Mouse (Mus musculus): ENCODE measurements around the gene Keap1. TPM values are rescaled to one million over a fixed set of nuclear protein-coding genes. Genes with fewer than 3 reads are reported as not detected.
"Not testable (repeated sequence)": the region's sequence is repeated elsewhere in the genome, so short reads cannot be mapped to it uniquely, and the experiment has no call there.

The Keap1 gene
- polyA plus RNA-seq, 1 experiment from 2014 or later: 79.7 TPM

DNA sequence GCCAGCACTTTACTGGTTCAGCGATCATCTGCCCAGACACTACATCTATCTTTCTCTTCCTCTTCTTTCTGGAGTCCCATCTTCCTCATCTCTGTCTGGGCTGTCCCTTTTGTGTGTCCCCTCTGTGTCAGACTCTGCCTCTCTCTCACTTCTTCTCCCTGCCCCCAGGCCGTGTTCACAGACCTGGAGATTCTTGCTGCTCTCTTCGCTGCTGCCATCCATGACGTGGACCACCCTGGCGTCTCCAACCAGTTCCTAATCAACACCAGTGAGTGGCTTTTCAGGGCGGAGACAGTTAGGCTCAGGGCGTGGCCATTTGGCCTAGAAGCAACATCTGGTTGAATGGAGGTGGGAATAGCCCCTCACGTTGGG lies 35.0 kb downstream of the Keap1 start:
- Histone ChIP-seq H3K9me3 (no peaks in the 10 kb centered on the region), H3K4me3 (0 out of 2 replicates have a peak overlapping the region, but pooled peaks have one; percentile 48), H3K4me1 (peaks cover 13% of the 10 kb centered on the region; the same call in 1 of the 2 replicates), H3K9ac (no peak overlapping the region), H3K27me3 (no peaks in the 10 kb centered on the region), H3K36me3 (no peaks in the 10 kb centered on the region), H3K4me2 (replicated peaks) (peak overlapping the region; percentile 61), H3K27ac (no peak overlapping the region)
- WGBS: 21% methylated on average over 8 of the region's 8 CpGs
- no peak for ATAC-seq (ENCODE audit: low FRiP score, low read depth)

- Histone ChIP-seq H3K36me3 (no peaks in the 10 kb centered on the region), H3K9me3 (no peaks in the 10 kb centered on the region), H3K27me3 (no peaks in the 10 kb centered on the region), H3K27ac (no peak overlapping the region), H3K9ac (no peak overlapping the region), H3K4me1 (peaks cover 24% of the 10 kb centered on the region), H3K4me2 (replicated peaks) (no peak overlapping the region), H3K4me3 (no peak overlapping the region)
- no peak for ATAC-seq (ENCODE audit: low FRiP score, low read depth)
- 84% methylated on average over 3 of the region's 3 CpGs for WGBS
Measured at GRCm38 (mm10) chr9:21198960-21199359, 40.2 kb downstream of the Keap1 start.

- 24% methylated on average over 4 of the region's 4 CpGs for WGBS
- ATAC-seq (ENCODE audit: low FRiP score, low read depth): peak; percentile 52; the same call in 1 of the 2 replicates
- H3K4me3 ChIP-seq: peak overlapping the region; percentile 43; the same call in 1 of the 2 replicates
Measured at GRCm38 (mm10) chr9:21197981-21198380, 41.2 kb downstream of the Keap1 start.

GRCm38 (mm10) chr9:21196521-21197433 lies 42.4 kb downstream of the Keap1 start:
- Histone ChIP-seq H3K9ac (peak overlapping the region; percentile 67), H3K36me3 (no peaks in the 10 kb centered on the region), H3K4me3 (peak overlapping the region; percentile 43), H3K9me3 (no peaks in the 10 kb centered on the region), H3K27ac (no peak overlapping the region), H3K4me1 (peaks cover 24% of the 10 kb centered on the region), H3K27me3 (no peaks in the 10 kb centered on the region), H3K4me2 (replicated peaks) (peak overlapping the region; percentile 66)
- WGBS: 31% methylated on average over 19 of the region's 19 CpGs
- peak; percentile 73 for ATAC-seq (ENCODE audit: low FRiP score, low read depth)

More at GRCm38 (mm10) chr9:21197981-21198380, 41.2 kb downstream of the Keap1 start:
- H3K9me3 ChIP-seq: no peaks in the 10 kb centered on the region
- H3K27me3 ChIP-seq: no peaks in the 10 kb centered on the region
- peaks cover 24% of the 10 kb centered on the region for H3K4me1 ChIP-seq
- no peak overlapping the region for H3K9ac ChIP-seq
- peak overlapping the region; percentile 66 for H3K4me2 ChIP-seq (replicated peaks)
- no peaks in the 10 kb centered on the region for H3K36me3 ChIP-seq
- no peak overlapping the region for H3K27ac ChIP-seq

DNA sequence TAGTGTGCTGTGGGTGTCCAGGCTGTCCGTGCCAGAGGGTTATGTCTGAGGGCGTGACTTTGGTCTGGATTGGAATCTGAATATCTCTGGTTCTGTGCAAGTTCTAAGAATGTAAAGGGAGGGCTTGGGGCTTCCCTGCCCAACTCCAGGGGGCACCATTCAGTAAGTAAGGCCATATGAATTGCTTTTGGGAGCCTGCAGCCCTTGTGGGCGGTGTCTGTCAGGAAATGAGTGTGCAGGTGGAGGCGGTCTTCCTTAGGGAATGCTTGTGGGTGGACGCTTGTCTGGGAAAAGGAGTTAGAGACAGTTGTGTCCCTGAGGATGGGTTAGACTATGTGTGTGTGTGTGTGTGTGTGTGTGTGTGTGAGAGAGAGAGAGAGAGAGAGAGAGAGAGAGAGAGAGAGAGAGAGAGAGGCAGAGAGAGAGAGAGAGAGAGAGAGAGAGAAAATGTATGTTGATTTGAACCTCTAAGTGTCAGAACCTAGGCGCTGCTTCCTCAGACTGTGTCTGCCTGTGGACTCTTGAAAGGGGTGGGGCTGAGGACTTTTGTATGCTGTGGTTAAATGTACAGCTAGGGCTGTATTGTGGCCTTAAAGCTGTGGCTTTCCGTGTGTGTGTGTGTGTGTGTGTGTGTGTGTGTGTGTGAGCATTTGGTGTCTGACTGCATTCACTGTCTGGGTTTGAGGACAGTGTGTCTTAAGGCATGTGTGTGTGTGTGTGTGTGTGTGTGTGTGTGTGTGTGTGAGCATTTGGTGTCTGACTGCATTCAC lies 43.2 kb downstream of the Keap1 start:
- H3K27me3 ChIP-seq; H3K36me3 ChIP-seq; H3K27ac ChIP-seq; H3K4me3 ChIP-seq; ATAC-seq (ENCODE audit: low FRiP score, low read depth); H3K9me3 ChIP-seq; H3K9ac ChIP-seq: not testable (repeated sequence)
- Histone ChIP-seq H3K4me1 (peaks cover 24% of the 10 kb centered on the region), H3K4me2 (replicated peaks) (peak overlapping the region; percentile 66)
- WGBS: 60% methylated on average over 7 of the region's 7 CpGs

- WGBS: 85% methylated on average over 4 of the region's 4 CpGs
Measured at GRCm38 (mm10) chr9:21194787-21195493, 44.2 kb downstream of the Keap1 start.

DNA sequence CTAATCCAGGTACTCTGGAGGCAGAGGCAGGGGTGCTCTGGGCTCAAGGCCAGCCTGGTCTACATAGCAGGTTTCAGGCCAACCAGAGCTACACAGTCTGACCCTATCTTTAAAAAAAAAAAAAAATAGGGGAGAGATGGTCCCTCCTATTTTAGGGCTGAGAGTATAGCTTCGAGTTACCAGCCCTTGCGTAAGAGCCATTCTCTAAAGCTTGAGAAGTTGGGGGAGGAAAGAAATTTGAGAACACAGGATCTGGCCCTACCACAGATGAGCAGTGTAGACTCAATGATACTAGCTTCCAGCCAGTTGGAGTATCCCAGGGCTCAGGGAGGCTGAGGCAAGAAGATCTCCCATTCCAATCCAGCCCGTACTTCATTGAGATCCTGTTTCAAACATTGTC lies 45.4 kb downstream of the Keap1 start:
- no peak for ATAC-seq (ENCODE audit: low FRiP score, low read depth)

More at GRCm38 (mm10) chr9:21194787-21195493, 44.2 kb downstream of the Keap1 start:
- no peak overlapping the region for H3K9ac ChIP-seq
- H3K27me3 ChIP-seq: no peaks in the 10 kb centered on the region
- ATAC-seq (ENCODE audit: low FRiP score, low read depth): no peak
- H3K4me3 ChIP-seq: no peak overlapping the region
- H3K9me3 ChIP-seq: no peaks in the 10 kb centered on the region
- H3K4me2 ChIP-seq (replicated peaks): no peak overlapping the region
- no peaks in the 10 kb centered on the region for H3K36me3 ChIP-seq
- peaks cover 24% of the 10 kb centered on the region for H3K4me1 ChIP-seq
- H3K27ac ChIP-seq: no peak overlapping the region

DNA sequence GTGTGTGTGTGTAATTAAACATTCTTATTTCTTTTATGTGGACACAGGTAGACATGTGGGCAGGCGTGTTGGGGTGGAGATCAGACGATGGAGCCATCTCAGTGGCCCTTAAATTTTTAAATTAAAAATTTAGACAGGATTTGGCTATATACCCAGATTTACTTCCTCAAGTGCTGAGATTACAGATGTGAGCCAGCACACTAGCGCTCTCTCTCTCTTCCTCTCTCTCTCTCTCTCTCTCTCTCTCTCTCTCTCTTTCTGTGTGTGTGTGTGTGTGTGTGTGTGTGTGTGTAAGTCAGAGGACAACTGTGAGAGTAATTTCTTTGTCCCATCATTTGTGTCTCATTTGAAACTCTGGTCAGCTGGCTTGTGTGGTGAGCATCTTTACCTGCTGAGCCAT lies 48.5 kb downstream of the Keap1 start:
- H3K4me2 ChIP-seq (replicated peaks): no peak overlapping the region
- H3K4me3 ChIP-seq: no peak overlapping the region
- H3K27ac ChIP-seq: no peak overlapping the region
- H3K9ac ChIP-seq: no peak overlapping the region
- H3K27me3 ChIP-seq: peaks cover 10% of the 10 kb centered on the region
- no peaks in the 10 kb centered on the region for H3K36me3 ChIP-seq
- 73% methylated on average over 3 of the region's 3 CpGs for WGBS
- H3K9me3 ChIP-seq: no peaks in the 10 kb centered on the region
- no peak for ATAC-seq (ENCODE audit: low FRiP score, low read depth)
- H3K4me1 ChIP-seq: peaks cover 3% of the 10 kb centered on the region; the same call in 1 of the 2 replicates

More for the DNA sequence above, 45.4 kb downstream of the Keap1 start:
- H3K4me1 ChIP-seq: peaks cover 24% of the 10 kb centered on the region
- no peak overlapping the region for H3K4me2 ChIP-seq (replicated peaks)
- no peak overlapping the region for H3K27ac ChIP-seq
- H3K9me3 ChIP-seq: no peaks in the 10 kb centered on the region
- no peaks in the 10 kb centered on the region for H3K36me3 ChIP-seq
- no peaks in the 10 kb centered on the region for H3K27me3 ChIP-seq
- H3K9ac ChIP-seq: no peak overlapping the region
- 83% methylated on average over 3 of the region's 3 CpGs for WGBS
- H3K4me3 ChIP-seq: no peak overlapping the region

DNA sequence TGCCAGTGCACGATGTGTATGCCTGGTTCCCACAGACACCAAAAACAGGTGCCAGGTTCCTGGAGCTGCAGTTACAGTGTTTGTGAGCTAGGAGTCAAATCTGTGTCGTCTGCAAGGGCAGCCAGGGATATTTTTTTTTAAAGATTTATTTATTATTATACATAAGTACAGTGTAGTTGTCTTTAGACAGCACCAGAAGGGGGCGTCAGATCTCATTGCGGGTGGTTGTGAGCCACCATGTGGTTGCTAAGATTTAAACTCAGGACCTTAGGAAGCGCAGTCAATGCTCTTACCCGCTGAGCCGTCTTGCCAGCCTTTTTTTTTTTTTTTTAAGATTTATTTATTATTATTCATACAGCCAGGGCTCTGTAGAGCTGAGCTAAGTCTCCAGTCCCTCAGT lies 49.3 kb downstream of the Keap1 start:
- WGBS: 51% methylated on average over 7 of the region's 7 CpGs
- ATAC-seq (ENCODE audit: low FRiP score, low read depth): no peak
- H3K27ac ChIP-seq: no peak overlapping the region
- no peak overlapping the region for H3K4me3 ChIP-seq
- no peak overlapping the region for H3K9ac ChIP-seq
- peaks cover 16% of the 10 kb centered on the region for H3K27me3 ChIP-seq
- H3K4me1 ChIP-seq: peaks cover 1% of the 10 kb centered on the region
- H3K9me3 ChIP-seq: no peaks in the 10 kb centered on the region
- no peak overlapping the region for H3K4me2 ChIP-seq (replicated peaks)
- H3K36me3 ChIP-seq: no peaks in the 10 kb centered on the region

DNA sequence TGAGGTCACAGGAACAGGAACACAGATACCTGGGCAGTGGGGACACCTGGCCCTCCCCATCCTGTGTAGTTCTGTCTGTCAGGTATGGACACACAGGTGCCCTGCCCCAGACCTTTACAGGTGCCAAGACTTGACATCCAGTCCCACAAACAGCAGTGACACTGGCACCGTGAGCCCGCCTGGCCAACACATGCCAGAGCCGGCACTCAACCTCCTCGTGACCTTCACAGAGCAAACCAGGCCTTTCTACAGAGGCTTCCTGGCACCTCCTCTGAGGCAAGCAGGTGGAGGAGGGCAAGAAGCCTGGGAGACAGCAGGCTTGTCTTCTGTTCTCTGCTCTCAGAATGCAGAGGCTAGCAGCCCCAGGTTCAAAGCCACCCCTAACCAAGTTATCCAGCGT lies 53.7 kb downstream of the Keap1 start:
- H3K36me3 ChIP-seq: no peaks in the 10 kb centered on the region
- peaks cover 44% of the 10 kb centered on the region for H3K27me3 ChIP-seq
- WGBS: 88% methylated on average over 5 of the region's 5 CpGs
- H3K4me3 ChIP-seq: no peak overlapping the region
- H3K9me3 ChIP-seq: no peaks in the 10 kb centered on the region
- H3K4me1 ChIP-seq: peaks cover 22% of the 10 kb centered on the region
- no peak for ATAC-seq (ENCODE audit: low FRiP score, low read depth)
- H3K27ac ChIP-seq: no peak overlapping the region
- H3K9ac ChIP-seq: no peak overlapping the region
- H3K4me2 ChIP-seq (replicated peaks): no peak overlapping the region

- peaks cover 44% of the 10 kb centered on the region for H3K27me3 ChIP-seq
- WGBS: 24% methylated on average over 2 of the region's 2 CpGs
- ATAC-seq (ENCODE audit: low FRiP score, low read depth): no peak
- no peaks in the 10 kb centered on the region for H3K9me3 ChIP-seq
- H3K4me1 ChIP-seq: peaks cover 22% of the 10 kb centered on the region
- 0 out of 2 replicates have a peak overlapping the region, but pooled peaks have one; percentile 39 for H3K4me3 ChIP-seq
- H3K36me3 ChIP-seq: no peaks in the 10 kb centered on the region
- 0 out of 2 replicates have a peak overlapping the region, but pooled peaks have one; percentile 62 for H3K4me2 ChIP-seq (replicated peaks)
- H3K9ac ChIP-seq: no peak overlapping the region
- no peak overlapping the region for H3K27ac ChIP-seq
Measured at GRCm38 (mm10) chr9:21184733-21185132, 54.4 kb downstream of the Keap1 start.
